Mouse (Mus musculus) CH12.LX (cell line): ENCODE measurements around the gene Chd1l. TPM values are rescaled to one million over a fixed set of nuclear protein-coding genes. Genes with fewer than 3 reads are reported as not detected.

ENCODE experiments used
- DNase-seq: peaks from one replicate; pipeline ENCODE4 v3.0.0-alpha.2; 2013; ENCODE audit errors: extremely low read depth
- H3K27ac ChIP-seq: 2 replicates; pipeline ENCODE4 v1.5.1; 2012; ENCODE audit warnings: low read depth, mild to moderate bottlenecking, control low read depth, moderate library complexity; ENCODE audit not compliant: insufficient read depth
- H3K27me3 ChIP-seq: replicated peaks from 2 replicates; pipeline ENCODE3; 2012; ENCODE audit warnings: inconsistent platforms
- H3K36me3 ChIP-seq, 2 experiments: replicated peaks in 1 of 2; 2 replicates each; pipeline versions ENCODE3 to v1.6.1; 2012; ENCODE audit warnings: inconsistent platforms in 1 of 2, low read length in 1 of 2, mild to moderate bottlenecking in 1 of 2, mixed read lengths in 1 of 2, moderate library complexity in 1 of 2; ENCODE audit not compliant: control insufficient read depth in 1 of 2, insufficient read depth in 1 of 2
- H3K4me1 ChIP-seq, 2 experiments: 2 replicates each; pipeline ENCODE4 v1.6.1; 2012; ENCODE audit warnings: inconsistent platforms in 1 of 2, moderate library complexity in 1 of 2; ENCODE audit not compliant: insufficient read depth in 2 of 2, control insufficient read depth in 1 of 2
- H3K4me2 ChIP-seq: 2 replicates; pipeline ENCODE4 v1.6.1; 2012; ENCODE audit warnings: low read depth, mild to moderate bottlenecking, control low read depth; ENCODE audit not compliant: poor library complexity, insufficient read depth, severe bottlenecking
- H3K4me3 ChIP-seq, 3 experiments: fragments of 150-350 bp in 1 of 3; sonication (generic) in 1 of 3; replicated peaks in 1 of 3; 2 replicates each; pipeline versions ENCODE3 to v1.5.1; 2011 to 2012; ENCODE audit warnings: low read depth in 2 of 3, low read length in 2 of 3, mild to moderate bottlenecking in 2 of 3, moderate library complexity in 2 of 3, control low read depth in 1 of 3, improper control_type of control experiment in 1 of 3, inconsistent platforms in 1 of 3, mixed read lengths in 1 of 3; ENCODE audit not compliant: poor library complexity in 1 of 3
- H3K79me2 ChIP-seq: replicated peaks from 2 replicates; pipeline ENCODE4 v1.6.1; 2012; ENCODE audit warnings: mild to moderate bottlenecking, moderate library complexity; ENCODE audit not compliant: control insufficient read depth, poor library complexity, insufficient read depth, severe bottlenecking; ENCODE audit errors: extremely low read depth
- H3K9ac ChIP-seq: 2 replicates; pipeline ENCODE4 v1.6.1; 2012; ENCODE audit warnings: low read depth, mild to moderate bottlenecking, control low read depth, moderate library complexity; ENCODE audit not compliant: insufficient read depth
- H3K9me3 ChIP-seq: replicated peaks from 2 replicates; pipeline ENCODE3; 2012; ENCODE audit warnings: low read length, inconsistent platforms, mixed read lengths
- CHD1 ChIP-seq: IDR thresholded peaks from 2 replicates; pipeline ENCODE4 v1.6.1; 2012; ENCODE audit warnings: low read depth, low read length, improper control_type of control experiment, inconsistent platforms
- CTCF ChIP-seq, 2 experiments: IDR thresholded peaks in 1 of 2; conservative IDR thresholded peaks in 1 of 2; 2 replicates each; pipeline ENCODE4 v1.5.1; 2011 to 2012; ENCODE audit warnings: low read depth in 2 of 2, low read length in 2 of 2, improper control_type of control experiment in 1 of 2, inconsistent platforms in 1 of 2, mild to moderate bottlenecking in 1 of 2, moderate library complexity in 1 of 2
- EP300 ChIP-seq: IDR thresholded peaks from 2 replicates; pipeline ENCODE4 v1.6.1; 2011; ENCODE audit warnings: low read length, improper control_type of control experiment
- ETS1 ChIP-seq: conservative IDR thresholded peaks from 2 replicates; pipeline ENCODE4 v1.6.1; 2012; ENCODE audit warnings: low read depth, mild to moderate bottlenecking, inconsistent platforms, low read length, improper control_type of control experiment, moderate library complexity
- GABPA ChIP-seq: IDR thresholded peaks from 2 replicates; pipeline ENCODE4 v1.6.1; 2012; ENCODE audit warnings: low read depth, low read length, improper control_type of control experiment, inconsistent platforms; ENCODE audit not compliant: insufficient replicate concordance
- IRF4 ChIP-seq: IDR thresholded peaks from 2 replicates; pipeline ENCODE4 v1.6.1; 2014; ENCODE audit warnings: low read depth, mild to moderate bottlenecking, inconsistent platforms, low read length, improper control_type of control experiment
- JUN ChIP-seq: IDR thresholded peaks from 2 replicates; pipeline ENCODE4 v1.6.1; 2011; ENCODE audit warnings: low read depth, mild to moderate bottlenecking, low read length, improper control_type of control experiment, moderate library complexity; ENCODE audit not compliant: insufficient read depth
- KAT2A ChIP-seq: IDR thresholded peaks from 2 replicates; pipeline ENCODE4 v1.6.1; 2012; ENCODE audit warnings: low read length, improper control_type of control experiment, inconsistent platforms; ENCODE audit not compliant: insufficient replicate concordance
- MAFK ChIP-seq: IDR thresholded peaks from 2 replicates; pipeline ENCODE4 v1.6.1; 2011; ENCODE audit warnings: low read length, improper control_type of control experiment; ENCODE audit not compliant: insufficient replicate concordance
- MAX ChIP-seq: IDR thresholded peaks from 2 replicates; pipeline ENCODE4 v1.6.1; 2011; ENCODE audit warnings: low read length, improper control_type of control experiment
- MXI1 ChIP-seq: IDR thresholded peaks from 2 replicates; pipeline ENCODE4 v1.6.1; 2011; ENCODE audit warnings: mild to moderate bottlenecking, low read depth, low read length, improper control_type of control experiment
- MYC ChIP-seq: IDR thresholded peaks from 2 replicates; pipeline ENCODE4 v1.6.1; 2011; ENCODE audit warnings: low read depth, mild to moderate bottlenecking, improper control_type of control experiment, low read length
- NELFE ChIP-seq: IDR thresholded peaks from 2 replicates; pipeline ENCODE4 v1.6.1; 2011; ENCODE audit warnings: low read depth, low read length, improper control_type of control experiment
- PAX5 ChIP-seq: IDR thresholded peaks from 2 replicates; pipeline ENCODE4 v1.6.1; 2012; ENCODE audit warnings: low read length, inconsistent platforms, mixed read lengths
- POLR2A ChIP-seq: IDR thresholded peaks from 2 replicates; pipeline ENCODE4 v1.6.1; 2011; ENCODE audit warnings: low read depth, mild to moderate bottlenecking, improper control_type of control experiment, low read length
- RCOR1 ChIP-seq: conservative IDR thresholded peaks from 2 replicates; pipeline ENCODE4 v1.6.1; 2012; ENCODE audit warnings: low read depth, mild to moderate bottlenecking, inconsistent platforms, low read length, improper control_type of control experiment
- TBP ChIP-seq: conservative IDR thresholded peaks from 2 replicates; pipeline ENCODE4 v1.6.1; 2011; ENCODE audit warnings: low read depth, low read length, improper control_type of control experiment
- USF2 ChIP-seq: conservative IDR thresholded peaks from 2 replicates; pipeline ENCODE4 v1.6.1; 2011; ENCODE audit warnings: low read depth, low read length, improper control_type of control experiment
- ZC3H11A ChIP-seq: IDR thresholded peaks from 2 replicates; pipeline ENCODE4 v1.6.1; 2012; ENCODE audit warnings: low read depth, mild to moderate bottlenecking, inconsistent platforms, low read length, improper control_type of control experiment
- ZKSCAN1 ChIP-seq: IDR thresholded peaks from 2 replicates; pipeline ENCODE4 v1.6.1; 2012; ENCODE audit warnings: low read depth, inconsistent platforms, low read length, improper control_type of control experiment, borderline replicate concordance
- dilution Hi-C: fragments of 300-500 bp; cut with MboI; formaldehyde crosslinking; loops from 2 replicates; pipeline ENCODE4 v1.14.3; 2020; ENCODE audit warnings: low sequenced_read_pairs; ENCODE audit not compliant: extremely low pct_unique_long_range_greater_than_20kb, extremely low pct_ligation_motif_present
- in situ Hi-C: fragments of 300-500 bp; cut with MboI; formaldehyde crosslinking; loops from 3 replicates; pipeline ENCODE4 v1.14.3; 2019; ENCODE audit warnings: low sequenced_read_pairs, low pct_ligation_motif_present, low pct_unique_long_range_greater_than_20kb, mixed read lengths
- polyA plus RNA-seq: library from polyadenylated mRNA; unstranded; fragments of >175 nt; gene quantifications from 2 replicates; pipeline ENCODE4 v1.2.1, GENCODE M21; 2012; ENCODE audit warnings: low read depth; ENCODE audit not compliant: insufficient read length
- total RNA-seq, 2 experiments: library from RNA; depleted of rRNA; stranded (reverse); fragments of 300-350 nt in 1 of 2; fragments of >200 nt in 1 of 2; gene quantifications; 2 replicates each; pipeline ENCODE4 v1.2.3; 2012 to 2014

Gene Chd1l
- total and polyA plus RNA-seq, 3 experiments = 24.7 to 29.0 (median 25.2) TPM

DNA sequence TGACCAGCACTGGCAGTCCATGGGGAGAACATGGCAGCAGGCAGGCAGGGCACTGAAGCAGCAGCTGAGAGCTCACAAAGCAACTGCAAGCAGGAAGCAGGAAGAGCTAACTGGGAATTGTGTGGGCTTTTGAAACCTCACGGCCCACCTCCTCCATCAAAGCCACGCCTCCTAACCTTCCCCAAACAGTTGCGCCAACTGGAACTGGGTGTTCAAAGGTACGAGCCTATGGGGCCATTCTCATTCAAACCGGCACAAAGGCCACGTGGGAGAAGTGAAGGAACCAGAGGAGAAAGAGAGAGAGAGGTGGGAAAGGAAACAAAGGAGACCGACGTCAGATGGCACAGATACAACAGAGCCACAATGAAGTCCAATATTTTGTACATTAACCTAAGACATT lies 63.8 kb downstream of the Chd1l start:
- H3K4me3 ChIP-seq = no peak overlapping the region
- H3K36me3 ChIP-seq = no peaks in the 10 kb centered on the region
- in situ Hi-C loops (no loop called here), dilution Hi-C loops (no loop called here)
- no peak overlapping the region for H3K27ac ChIP-seq
- H3K4me1 ChIP-seq = no peaks in the 10 kb centered on the region
- no peaks in the 10 kb centered on the region for H3K9me3 ChIP-seq
- TF ChIP-seq ZKSCAN1 (no peak), ZC3H11A (no peak), GABPA (no peak), PAX5 (no peak), MYC (no peak), JUN (no peak), ETS1 (no peak), CHD1 (no peak), MAFK (no peak), MXI1 (no peak), KAT2A (no peak), POLR2A (no peak), TBP (no peak), RCOR1 (no peak)
- no peak overlapping the region for H3K9ac ChIP-seq
- H3K79me2 ChIP-seq = no peaks in the 10 kb centered on the region
- H3K27me3 ChIP-seq = no peaks in the 10 kb centered on the region
- DNase-seq = no peak
- no peak overlapping the region for H3K4me2 ChIP-seq

GRCm38 (mm10) chr3:97540171-97540570 lies 69.8 kb downstream of the Chd1l start:
- H3K4me1 ChIP-seq = no peaks in the 10 kb centered on the region
- H3K4me2 ChIP-seq = no peak overlapping the region
- no peak for DNase-seq
- H3K36me3 ChIP-seq = no peaks in the 10 kb centered on the region
- no peaks in the 10 kb centered on the region for H3K79me2 ChIP-seq
- dilution Hi-C loops = no loop called here
- no peak for TF ChIP-seq USF2
- no peak for TF ChIP-seq PAX5
- TF ChIP-seq EP300 = no peak
- no peak for TF ChIP-seq RCOR1
- no peak for TF ChIP-seq ETS1
- no peak for TF ChIP-seq NELFE
- no peak for TF ChIP-seq CTCF (conservative IDR thresholded peaks at IDR 0.05 in 1 of 2, IDR thresholded peaks at IDR 0.05 in 1 of 2; ENCODE audit: low read depth in 2 of 2, low read length in 2 of 2)
- TF ChIP-seq MAFK = no peak
- TF ChIP-seq IRF4 = no peak
- TF ChIP-seq MXI1 = no peak
- no peak for TF ChIP-seq CHD1
- no peak for TF ChIP-seq ZC3H11A
- no peak for TF ChIP-seq MAX
- no peak for TF ChIP-seq ZKSCAN1
- TF ChIP-seq, all 38 proteins: peak for 0
- Histone ChIP-seq H3K9me3 (no peaks in the 10 kb centered on the region), H3K27ac (no peak overlapping the region), H3K27me3 (no peaks in the 10 kb centered on the region), H3K4me3 (no peak overlapping the region), H3K9ac (no peak overlapping the region)
- in situ Hi-C loops = no loop called here
